Mouse (Mus musculus): ENCODE results near the gene Fsip1. TPM values are rescaled to one million over a fixed set of nuclear protein-coding genes. Genes with fewer than 3 reads are reported as not detected.

Fsip1 gene
- polyA plus RNA-seq, 1 experiment = not detected

DNA sequence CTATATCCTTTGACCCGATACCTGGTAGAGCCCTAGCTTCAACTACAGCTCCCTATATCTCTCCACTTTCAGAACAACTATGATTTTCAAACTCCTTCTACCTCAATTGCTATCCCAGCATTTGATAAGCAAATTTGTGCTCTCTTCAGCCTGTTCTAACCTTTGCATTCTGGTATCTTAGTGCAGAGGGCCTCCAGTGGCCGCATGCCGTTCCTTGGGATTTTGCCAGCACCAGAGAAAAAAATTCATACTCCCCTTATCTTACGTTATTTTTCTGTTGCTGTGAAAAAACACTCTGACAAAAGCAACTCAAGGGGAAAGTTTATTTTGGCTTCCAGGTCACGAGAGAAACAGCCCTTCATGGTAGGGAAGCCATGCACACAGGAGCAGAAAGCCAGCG lies 173.1 kb downstream of the Fsip1 start:
- no peak for TF ChIP-seq CTCF (IDR thresholded peaks at IDR 0.05; ENCODE audit: control insufficient read depth, insufficient read depth, low read length)
- no peak for TF ChIP-seq POLR2A (IDR thresholded peaks at IDR 0.05; ENCODE audit: borderline replicate concordance, control insufficient read depth, low read depth, low read length)
- Histone ChIP-seq H3K4me3 (replicated peaks; ENCODE audit: control insufficient read depth, low read depth, low read length) (no peak overlapping the region), H3K4me1 (ENCODE audit: control insufficient read depth, insufficient read depth, low read length) (no peaks in the 10 kb centered on the region), H3K27ac (ENCODE audit: control insufficient read depth, insufficient read depth, low read depth, low read length, poor library complexity) (no peak overlapping the region)
- 74% methylated on average over 6 of the region's 6 CpGs for WGBS

DNA sequence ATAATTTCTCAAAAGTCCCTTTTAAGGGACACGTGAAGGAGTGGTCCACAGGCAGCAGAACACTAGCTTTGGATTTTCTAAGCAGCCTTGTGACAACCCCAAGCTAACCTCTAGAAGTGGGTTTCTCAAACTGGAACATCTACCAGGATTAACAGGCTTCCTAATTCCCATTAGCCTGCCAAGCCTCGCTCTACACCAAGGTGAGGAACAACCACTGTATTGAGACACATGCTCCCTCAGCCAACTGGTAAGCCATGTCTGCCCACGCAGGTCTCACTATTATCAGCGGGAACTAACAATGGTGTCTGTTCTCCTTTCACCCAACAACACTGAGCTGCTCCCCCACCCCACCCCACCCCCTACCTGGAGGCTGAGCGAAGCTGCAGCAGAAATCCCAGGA lies 175.2 kb downstream of the Fsip1 start:
- H3K4me3 ChIP-seq (replicated peaks; ENCODE audit: control insufficient read depth, low read depth, low read length) = no peak overlapping the region
- no peak overlapping the region for H3K27ac ChIP-seq (ENCODE audit: control insufficient read depth, insufficient read depth, low read depth, low read length, poor library complexity)
- 84% methylated on average over 5 of the region's 5 CpGs for WGBS
- H3K4me1 ChIP-seq (ENCODE audit: control insufficient read depth, insufficient read depth, low read length) = no peaks in the 10 kb centered on the region
- no peak for TF ChIP-seq POLR2A (IDR thresholded peaks at IDR 0.05; ENCODE audit: borderline replicate concordance, control insufficient read depth, low read depth, low read length)
- no peak for TF ChIP-seq CTCF (IDR thresholded peaks at IDR 0.05; ENCODE audit: control insufficient read depth, insufficient read depth, low read length)

Other genes with a start within 250 kb of the Fsip1 start
- gene Thbs1, start 145.1 kb downstream of the Fsip1 start, polyA plus RNA-seq (2011; ENCODE audit: insufficient read depth, insufficient read length, low replicate concordance, missing spikeins) = 30.3 and 66.1 TPM in 2 replicates
- not detected in 2 replicates for gene Gpr176, start 116.5 kb upstream of the Fsip1 start, polyA plus RNA-seq (2011; ENCODE audit: insufficient read depth, insufficient read length, low replicate concordance, missing spikeins)
- gene Eif2ak4, start 131.7 kb upstream of the Fsip1 start, polyA plus RNA-seq (2011; ENCODE audit: insufficient read depth, insufficient read length, low replicate concordance, missing spikeins) = 5.7 and 8.7 TPM in 2 replicates
- gene Srp14, start 222.7 kb upstream of the Fsip1 start, polyA plus RNA-seq (2011; ENCODE audit: insufficient read depth, insufficient read length, low replicate concordance, missing spikeins) = 110 and 142 TPM in 2 replicates